Mouse (Mus musculus) liver, adult 10 weeks (tissue): ENCODE data around the gene Pcbp2. TPM values are rescaled to one million over a fixed set of nuclear protein-coding genes. Genes with fewer than 3 reads are reported as not detected.

Experiments
- polyA plus RNA-seq: library from polyadenylated mRNA; stranded (reverse); fragments of 350-450 nt; fragmentation: Illumina TruSeq; extraction: RNeasy Lipid Tissue Mini Kit (QIAGEN cat#74804); gene quantifications from one replicate; pipeline ENCODE4 v1.2.3, GENCODE M21; 2014; ENCODE audit warnings: low read depth, low replicate concordance

Pcbp2 gene
- 365 TPM for polyA plus RNA-seq

GRCm38 (mm10) chr15:102470183-102470604, at the start of gene Pcbp2:
Gene Pcbp2, plus strand, starts transcription at chr15:102470539.

GRCm38 (mm10) chr15:102445146-102445545, 25.2 kb upstream of the Pcbp2 start, which contains the start of gene Amhr2:
Gene Amhr2, plus strand, starts transcription at chr15:102445367.

DNA sequence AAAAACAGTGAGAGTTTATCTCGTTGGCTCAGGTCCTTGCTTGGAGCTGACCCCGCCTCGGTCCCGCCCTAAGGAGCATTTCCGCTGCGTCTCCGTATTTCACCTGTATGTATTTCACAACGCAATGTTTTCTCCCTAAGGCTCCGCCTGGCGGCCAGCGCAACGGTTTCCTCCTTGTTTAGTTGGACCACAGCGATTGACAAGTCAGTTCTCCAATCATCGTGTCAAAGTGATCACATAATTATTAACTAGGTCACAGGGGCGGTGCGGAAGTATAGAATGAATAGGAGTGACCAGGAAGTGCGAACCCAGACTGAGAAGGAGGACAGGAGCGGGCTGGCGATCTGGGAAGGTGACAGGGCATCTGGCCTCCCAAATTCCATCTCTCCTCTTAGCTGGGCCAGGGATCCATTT, 11.4 kb upstream of the Pcbp2 start, which contains the start of gene Prr13:
Gene Prr13 (plus strand): TSS at position 125 of the 414 bp plus-strand sequence.

DNA sequence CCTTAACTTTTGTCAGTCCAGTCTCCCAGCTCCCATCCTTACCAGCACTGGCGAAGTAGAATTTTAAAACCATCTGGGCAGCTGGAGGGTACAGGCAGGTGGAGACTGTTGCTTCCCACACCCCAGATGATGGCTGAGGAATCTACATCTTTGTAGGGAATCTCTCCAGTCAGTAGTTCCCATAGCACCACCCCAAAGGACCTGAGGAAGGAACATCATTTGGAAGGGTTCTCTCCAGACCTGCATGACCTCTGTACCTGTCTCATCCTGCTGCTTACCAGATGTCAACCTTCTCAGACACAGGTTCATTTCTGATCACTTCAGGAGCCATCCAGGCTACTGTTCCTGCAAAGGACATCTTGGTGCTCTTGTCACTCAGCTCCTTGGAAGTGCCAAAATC, 33.1 kb downstream of the Pcbp2 start, which contains the start of gene Gm10337:
Gene Gm10337 (plus strand): TSS at position 276 of the 400 bp plus-strand sequence.

GRCm38 (mm10) chr15:102516728-102517404, 46.5 kb downstream of the Pcbp2 start, which contains the start of gene Map3k12:
Gene Map3k12, minus strand, starts transcription at chr15:102517064.

DNA sequence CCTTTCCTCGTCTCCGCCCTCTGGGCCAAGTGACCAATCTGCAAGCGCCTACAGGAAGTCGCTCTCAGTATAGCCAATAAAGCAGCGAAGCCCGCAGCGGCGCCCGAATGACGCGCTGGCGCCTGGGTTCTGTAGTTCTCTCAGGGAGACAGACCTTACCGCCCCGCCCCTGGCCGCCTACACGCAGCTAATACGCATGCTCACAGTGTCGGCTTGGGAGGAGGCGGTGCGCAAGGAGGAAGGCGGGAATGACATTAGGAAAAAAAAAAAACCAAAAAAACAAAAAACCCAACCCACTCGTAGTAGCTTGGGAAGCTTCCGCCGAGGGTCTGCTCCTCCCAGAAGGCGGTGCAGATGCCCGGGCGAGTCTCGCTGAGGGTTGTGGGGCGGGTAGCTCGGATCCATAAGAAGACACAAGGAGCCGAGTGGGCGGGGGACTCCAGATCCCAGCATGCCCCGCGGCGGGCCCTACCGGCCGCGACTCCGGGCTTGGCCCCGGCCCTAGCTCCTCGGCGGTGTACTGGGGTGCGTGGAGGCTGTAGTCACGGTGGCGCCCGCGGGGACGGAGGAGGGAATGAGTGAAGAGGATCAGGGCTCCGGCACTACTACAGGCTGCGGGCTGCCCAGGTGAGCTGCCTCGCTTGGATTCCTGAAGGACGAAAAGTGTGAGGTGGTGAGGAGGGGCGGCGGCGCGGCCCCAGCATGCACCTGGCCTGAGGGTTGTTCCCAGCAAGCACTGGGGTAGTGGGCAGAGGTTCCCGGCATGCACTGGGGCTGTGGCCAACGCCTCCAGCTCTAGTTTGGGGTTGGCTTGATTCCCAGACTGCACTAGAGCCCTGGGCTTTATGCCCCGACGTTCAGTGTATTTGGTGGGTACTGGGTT, 47.9 kb downstream of the Pcbp2 start, which contains the start of gene Tarbp2:
Gene Tarbp2 (plus strand): TSS at position 217 of the 883 bp plus-strand sequence.

DNA sequence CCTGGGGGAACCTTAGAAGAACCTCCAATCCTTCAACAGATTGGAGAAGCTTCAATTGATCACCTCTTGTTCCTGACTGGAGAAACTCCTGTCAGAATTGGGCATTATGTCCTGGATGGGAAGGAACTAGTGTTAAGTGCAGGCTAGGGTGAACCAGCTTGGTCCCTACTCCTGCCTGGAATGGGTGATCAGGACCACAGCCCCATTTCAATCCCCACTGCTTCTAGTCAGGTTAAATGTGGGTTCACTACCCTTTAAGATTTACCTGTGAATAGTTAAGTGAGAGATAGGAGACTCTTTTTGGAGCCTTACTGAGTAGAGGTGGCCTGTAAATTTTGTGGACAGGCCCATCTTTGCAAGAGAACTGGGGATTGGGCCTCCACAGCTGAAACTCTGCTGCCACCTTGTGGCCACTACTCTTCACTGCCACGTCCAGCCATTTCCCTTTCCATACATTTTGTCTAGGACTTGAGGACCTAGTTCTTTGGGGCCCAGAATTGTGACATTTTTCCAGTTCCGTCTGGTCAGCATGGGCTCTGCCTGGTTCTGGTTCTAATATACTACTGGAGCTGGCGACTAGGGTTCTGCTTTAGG, 54.6 kb downstream of the Pcbp2 start, which contains the start of gene Npff:
Gene Npff (minus strand): TSS at position 51 of the 594 bp plus-strand sequence.

Other genes starting within 250 kb of the Pcbp2 start
- gene Itgb7, start 238.6 kb upstream of the Pcbp2 start, polyA plus RNA-seq: 1.2 TPM
- 0.98 TPM for gene Rarg, start 213.0 kb upstream of the Pcbp2 start, polyA plus RNA-seq
- gene Gm9918, start 200.0 kb upstream of the Pcbp2 start, polyA plus RNA-seq: not detected
- gene Mfsd5, start 191.1 kb upstream of the Pcbp2 start, polyA plus RNA-seq: 1.7 TPM
- not detected for gene Espl1, start 174.3 kb upstream of the Pcbp2 start, polyA plus RNA-seq
- 50.1 TPM for gene Pfdn5, start 144.4 kb upstream of the Pcbp2 start, polyA plus RNA-seq
- 10.0 TPM for gene Myg1, start 138.8 kb upstream of the Pcbp2 start, polyA plus RNA-seq
- gene Aaas, start 119.8 kb upstream of the Pcbp2 start, polyA plus RNA-seq: 2.5 TPM
- gene Sp7, start 103.4 kb upstream of the Pcbp2 start, polyA plus RNA-seq: not detected
- gene Sp1, start 64.4 kb upstream of the Pcbp2 start, polyA plus RNA-seq: 23.3 TPM
- gene Amhr2, start 25.2 kb upstream of the Pcbp2 start, polyA plus RNA-seq: not detected
- gene Prr13, start 11.5 kb upstream of the Pcbp2 start, polyA plus RNA-seq: 27.4 TPM
- gene Gm10337, start 33.2 kb downstream of the Pcbp2 start, polyA plus RNA-seq: not detected
- gene Map3k12, start 46.5 kb downstream of the Pcbp2 start, polyA plus RNA-seq: 0.37 TPM
- gene Tarbp2, start 47.7 kb downstream of the Pcbp2 start, polyA plus RNA-seq: 1.2 TPM
- not detected for gene Npff, start 54.4 kb downstream of the Pcbp2 start, polyA plus RNA-seq
- gene Gm28047, start 154.5 kb downstream of the Pcbp2 start, polyA plus RNA-seq: not detected
- 18.3 TPM for gene Atf7, start 154.9 kb downstream of the Pcbp2 start, polyA plus RNA-seq
- gene Atp5g2, start 201.8 kb downstream of the Pcbp2 start, polyA plus RNA-seq: 23.3 TPM